Mouse (Mus musculus) left cerebral cortex, adult 8-10 months (tissue): ENCODE data around the gene Stmnd1. TPM values are rescaled to one million over a fixed set of nuclear protein-coding genes. Genes with fewer than 3 reads are reported as not detected.
A peak's percentile ranks its signal among the peaks of the same experiment; 100 is the strongest.
"Not testable (repeated sequence)": the region's sequence is repeated elsewhere in the genome, so short reads cannot be mapped to it uniquely, and the experiment has no call there.

Experiments used
- DNase-seq, 2 experiments: peaks; one replicate each; pipeline ENCODE4 v3.0.0; 2022; ENCODE audit warnings: low spot score in 2 of 2
- total RNA-seq, 4 experiments: library from RNA; stranded (reverse); gene quantifications; 2 replicates each; pipeline ENCODE4 v1.2.4; 2022

Stmnd1 gene
- not detected for total RNA-seq

DNA sequence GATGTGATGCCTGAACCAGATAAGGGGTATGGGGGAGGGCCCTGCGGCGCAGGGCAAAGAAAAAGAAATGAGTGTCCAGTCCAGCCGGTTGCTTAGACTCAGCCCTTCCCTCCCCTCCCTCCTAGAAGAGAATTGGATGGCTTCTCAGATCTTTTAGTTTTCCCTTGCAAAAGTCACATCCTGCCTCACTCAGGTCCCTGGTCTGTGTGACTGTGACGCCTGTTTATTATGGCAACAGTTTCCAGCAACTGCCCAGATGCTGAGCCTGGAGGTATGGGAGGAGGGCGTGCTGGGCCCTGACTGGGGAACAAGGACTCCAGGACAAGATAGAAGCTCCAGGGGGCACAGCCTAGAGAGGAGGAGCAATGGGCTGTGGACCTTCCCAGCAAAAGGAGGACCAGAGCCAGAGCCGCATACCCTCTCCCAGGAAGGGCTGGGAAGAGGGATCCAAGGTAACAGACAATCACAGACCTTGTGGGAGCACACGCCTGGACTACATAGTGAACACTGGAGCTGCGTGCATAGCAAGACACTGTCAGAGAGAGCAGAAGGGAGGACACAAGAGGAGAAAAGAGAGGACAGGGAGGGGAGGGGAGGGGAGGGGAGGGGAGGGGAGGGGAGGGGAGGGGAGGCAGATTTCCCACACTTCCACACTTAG lies at the start of gene Stmnd1:
TSS of gene Stmnd1 (plus strand) at position 269 of the 658 bp plus-strand sequence.
- no peak for DNase-seq

DNA sequence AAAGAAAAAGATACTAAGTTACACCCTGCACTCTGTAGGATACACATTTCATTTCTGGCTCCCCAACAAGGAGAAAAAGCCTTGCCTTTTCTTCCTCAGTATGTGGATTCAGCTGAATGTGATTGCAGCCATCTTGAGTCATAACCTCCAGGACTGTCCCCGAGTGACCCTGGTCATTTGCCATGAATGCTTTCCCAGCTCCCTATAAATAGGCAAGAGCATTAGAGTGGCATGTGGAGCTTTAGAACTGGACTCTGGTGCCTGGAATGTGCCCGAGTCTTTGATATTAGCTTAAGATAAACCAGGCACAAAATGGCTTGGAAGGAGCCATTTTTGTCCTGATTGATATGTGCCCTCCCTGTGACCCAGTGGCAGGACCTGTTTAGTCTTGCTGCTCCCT lies 46.6 kb upstream of the Stmnd1 start:
- DNase-seq: no peak

DNA sequence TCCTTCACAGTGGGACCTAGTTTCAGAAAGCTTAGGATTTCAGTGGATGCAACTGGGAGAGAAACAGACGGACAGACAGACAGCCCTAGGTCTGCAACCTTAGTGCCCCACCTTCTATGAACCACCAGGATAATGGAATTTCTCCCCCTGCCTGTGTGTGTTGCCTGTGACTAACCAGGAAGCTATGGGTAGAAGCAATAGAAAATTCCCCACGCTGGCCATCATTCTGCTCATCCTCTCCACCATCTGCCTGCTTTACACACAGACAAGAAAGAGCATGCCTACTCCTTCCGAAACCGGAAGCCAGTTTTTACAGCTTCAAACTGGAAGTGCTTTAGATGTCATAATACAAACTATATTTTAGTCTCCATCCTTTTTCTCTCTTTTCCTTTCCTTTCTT lies 46.0 kb upstream of the Stmnd1 start:
- DNase-seq: peak in 1 of 2 experiments; percentile 31

DNA sequence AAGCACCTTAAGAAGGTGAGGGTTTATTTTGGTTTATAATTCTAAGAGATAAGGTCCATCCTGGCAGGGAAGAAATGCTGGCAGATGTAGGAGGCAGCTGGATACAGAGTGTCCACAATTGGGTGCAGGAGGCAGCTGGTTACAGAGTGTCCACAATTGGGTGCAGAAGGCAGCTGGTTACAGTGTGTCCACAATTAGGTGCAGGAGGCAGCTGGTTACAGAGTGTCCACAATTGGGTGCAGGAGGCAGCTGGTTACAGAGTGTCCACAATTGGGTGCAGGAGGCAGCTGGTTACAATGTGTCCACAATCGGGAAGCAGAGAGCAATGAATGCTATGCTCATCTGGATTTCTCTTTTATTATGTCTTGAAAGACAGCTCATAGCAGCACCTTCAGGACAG lies 44.8 kb upstream of the Stmnd1 start:
- DNase-seq: not testable (repeated sequence)

DNA sequence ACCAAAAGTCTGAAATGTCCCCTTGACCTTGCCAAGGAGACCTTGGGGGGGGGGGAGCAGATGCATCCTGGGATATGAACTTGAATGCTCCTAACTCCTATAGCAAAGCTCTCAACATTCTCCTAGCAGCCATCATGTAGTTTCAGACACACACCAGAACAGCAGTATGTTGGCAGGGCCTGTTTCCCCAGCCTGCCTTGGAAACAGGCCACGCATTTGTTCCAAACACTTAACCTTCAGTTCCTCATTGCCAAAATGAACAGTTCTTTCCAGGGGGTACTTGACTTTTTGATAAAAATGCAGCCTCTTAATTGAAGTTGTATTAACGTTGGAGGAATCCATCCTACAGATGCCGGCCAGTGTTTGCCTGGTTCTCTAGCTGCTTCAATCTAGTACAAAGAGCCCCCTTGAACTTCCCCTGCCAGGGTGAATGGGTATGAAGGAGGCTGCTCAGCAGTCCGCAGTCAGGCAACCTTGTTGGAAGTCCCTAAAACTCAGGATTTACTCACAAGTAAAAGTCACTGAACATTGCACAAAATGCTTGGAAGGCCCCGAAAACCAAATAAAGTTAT lies 41.9 kb upstream of the Stmnd1 start:
- no peak for DNase-seq

DNA sequence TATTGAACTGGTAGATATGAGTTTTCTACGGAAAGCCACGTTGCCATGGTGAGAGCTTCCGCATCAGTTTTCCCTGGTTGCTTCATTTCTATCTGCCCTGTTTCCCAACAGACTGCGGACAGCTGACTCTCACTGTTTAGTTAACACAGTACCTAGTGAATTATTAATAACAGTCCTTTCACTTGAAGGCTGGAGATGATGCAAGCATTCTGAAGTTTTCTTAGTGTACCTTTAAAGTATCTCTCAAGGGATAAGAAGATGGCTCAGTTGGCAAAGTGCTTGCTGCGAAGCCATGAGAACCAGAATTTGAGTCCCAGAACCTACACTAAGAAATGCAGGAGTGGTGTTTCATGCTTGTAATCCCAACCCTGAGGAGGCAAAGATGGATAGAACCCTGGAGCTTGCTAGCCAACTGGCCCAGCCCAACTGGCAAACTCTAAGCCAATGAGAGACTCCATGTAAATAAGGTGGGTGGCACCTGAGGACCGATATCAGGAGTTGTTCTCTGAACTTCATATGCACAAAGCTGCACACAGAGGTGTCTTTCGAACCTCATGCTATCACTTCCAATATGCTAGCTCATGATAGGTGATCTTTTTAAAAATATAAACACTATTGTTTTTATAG lies 35.7 kb upstream of the Stmnd1 start:
- no peak for DNase-seq

DNA sequence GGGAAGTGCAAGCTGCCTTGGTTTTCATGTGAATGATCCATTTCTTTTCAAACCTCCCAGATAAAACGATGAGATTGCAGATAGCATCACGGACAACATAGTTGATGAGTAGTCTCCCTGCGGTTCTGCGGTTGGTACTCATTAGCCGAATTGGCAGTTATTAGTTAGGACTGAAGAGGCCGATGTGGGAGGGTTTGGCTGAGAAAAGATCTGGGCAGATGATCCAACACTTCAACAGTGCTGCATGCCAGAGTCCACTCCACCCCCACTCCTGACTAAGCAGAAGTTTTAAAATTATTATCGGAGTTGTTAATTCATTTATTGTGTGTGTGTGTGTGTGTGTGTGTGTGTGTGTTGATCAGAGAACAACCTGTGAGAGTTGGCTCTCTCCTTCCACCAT lies 34.7 kb upstream of the Stmnd1 start:
- DNase-seq: peak in 1 of 2 experiments; percentile 27

DNA sequence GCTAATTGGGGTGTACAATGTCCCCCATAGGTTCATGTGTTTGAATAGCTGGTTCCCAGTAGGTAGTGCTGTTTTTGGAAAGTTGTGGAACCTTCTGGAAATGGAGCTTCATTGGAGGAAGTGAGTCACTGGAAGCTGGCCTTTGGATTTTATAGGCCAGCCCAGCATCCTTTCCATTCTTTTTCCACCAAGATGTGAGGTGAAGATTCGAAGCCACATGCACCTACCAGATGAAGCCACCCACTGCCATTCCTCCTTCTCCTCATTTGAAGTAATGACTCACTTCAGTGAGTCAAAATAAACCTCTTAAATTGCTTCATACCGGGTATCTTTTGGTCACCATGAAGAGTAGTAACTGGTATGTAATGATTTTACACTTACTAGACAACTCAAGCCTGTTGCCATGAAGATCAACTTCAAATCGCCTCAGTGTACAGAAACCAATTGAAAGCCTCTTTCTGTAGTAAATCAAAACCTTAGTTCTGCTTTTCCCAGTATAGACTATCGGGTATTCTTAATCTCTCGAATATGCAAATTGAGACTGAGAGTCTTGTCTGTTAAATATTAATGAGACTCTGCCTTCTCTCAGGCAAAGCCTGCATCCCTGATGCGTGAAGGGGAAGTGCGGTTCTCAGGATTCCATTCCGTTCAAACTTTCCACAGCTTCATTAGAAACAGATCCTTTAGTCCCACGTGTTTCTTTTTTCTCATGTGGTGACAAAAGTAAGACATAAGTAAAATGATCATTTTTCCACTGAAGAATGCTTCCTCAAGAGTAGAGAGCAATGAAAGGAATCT lies 31.9 kb upstream of the Stmnd1 start:
- peak in 1 of 2 experiments; percentile 30 for DNase-seq

DNA sequence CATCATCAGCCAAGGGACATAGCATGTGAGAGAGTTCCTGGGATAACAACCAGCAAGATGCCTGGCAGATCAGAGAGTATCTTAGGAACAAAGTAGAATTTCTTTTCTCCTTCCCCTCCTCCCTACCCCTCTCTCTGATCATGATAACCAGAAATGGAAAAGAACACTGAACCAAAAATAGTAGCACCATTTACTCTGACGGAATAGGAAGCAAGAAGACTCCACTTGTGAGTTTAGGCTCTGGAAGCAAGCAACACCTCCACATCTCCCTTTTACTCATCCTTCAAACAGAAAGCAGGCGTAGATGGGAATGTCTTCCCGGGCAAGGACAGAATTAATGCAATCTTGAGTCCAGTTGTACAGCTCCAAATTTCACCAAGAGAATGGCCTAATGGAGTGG lies 19.8 kb upstream of the Stmnd1 start:
- peak in 1 of 2 experiments; percentile 26 for DNase-seq

DNA sequence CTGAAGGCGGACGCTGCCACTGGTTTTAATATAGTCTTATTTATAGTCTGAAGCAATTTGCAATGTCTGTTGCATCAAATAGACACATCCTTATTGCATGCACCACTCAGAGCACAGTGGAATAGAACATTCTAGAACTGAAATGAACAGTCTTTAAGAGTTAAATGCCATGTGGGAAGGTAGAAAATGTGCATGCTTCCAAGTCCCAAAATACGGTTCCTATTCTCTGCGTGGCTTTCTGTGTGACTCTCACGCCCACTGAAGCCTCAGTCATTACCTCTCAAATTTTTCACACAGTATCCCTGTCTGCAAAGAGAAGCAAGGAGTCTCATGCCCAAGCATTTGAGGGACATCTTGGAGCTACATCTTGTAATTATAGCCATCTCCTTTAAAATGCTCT lies 19.4 kb upstream of the Stmnd1 start:
- no peak for DNase-seq

DNA sequence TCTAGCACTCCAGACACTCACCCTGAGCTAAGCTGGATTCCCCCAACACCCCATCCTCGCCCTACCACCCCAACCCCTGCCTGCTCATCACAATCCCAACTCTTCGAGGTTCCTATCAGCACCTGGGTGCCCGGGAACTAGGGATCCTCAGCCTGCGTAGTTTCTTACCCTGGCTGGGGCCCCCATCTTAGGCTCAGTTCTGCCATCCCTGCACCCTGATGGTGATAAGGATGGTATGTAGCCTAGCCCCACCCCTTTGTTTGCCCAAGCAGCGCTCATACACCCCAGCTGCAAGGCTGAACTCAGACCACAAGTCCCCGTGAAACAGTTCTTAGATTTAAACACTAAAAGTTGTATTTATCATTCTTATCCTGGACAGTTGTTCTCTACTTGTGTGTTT lies 17.9 kb upstream of the Stmnd1 start:
- DNase-seq: no peak

DNA sequence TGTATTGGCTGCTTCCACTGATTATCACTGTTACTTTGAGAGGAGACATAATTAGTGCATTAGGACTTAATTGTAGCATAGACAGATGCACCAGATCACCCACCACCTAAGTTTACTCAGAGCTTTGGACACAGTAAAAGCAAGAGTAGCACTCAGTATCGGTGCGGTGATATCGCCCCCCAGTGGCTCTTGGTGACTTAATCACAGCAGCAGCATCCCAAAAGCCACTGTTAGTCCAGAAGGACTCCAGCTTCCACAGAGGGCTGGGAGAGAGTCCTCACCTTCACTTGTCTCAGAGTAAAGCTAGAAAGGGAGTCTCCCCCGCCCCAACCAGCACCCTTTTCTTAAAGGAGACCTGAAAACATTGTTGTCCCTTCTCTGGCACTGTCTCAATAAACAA lies 15.7 kb upstream of the Stmnd1 start:
- peak; percentile 55 to 59 for DNase-seq

DNA sequence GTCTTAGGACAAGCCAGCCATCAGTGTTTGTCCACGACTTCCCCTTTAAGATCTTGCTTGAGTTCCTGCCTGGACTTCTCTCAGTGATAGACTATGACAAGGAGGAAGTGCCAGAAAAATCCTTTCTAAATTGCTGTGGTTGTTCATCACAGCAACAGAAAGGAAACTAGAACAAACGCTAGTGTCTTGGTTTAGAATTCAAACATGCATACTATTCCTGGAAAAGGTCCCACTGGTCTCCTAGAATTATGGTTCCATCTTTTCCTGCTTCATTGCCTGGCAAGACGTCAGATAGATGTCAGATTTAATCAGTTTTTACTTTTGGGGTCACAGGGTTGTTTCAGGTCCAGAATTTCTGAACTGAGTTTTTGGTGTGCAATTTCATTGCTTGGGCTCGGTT lies 14.0 kb upstream of the Stmnd1 start:
- DNase-seq: no peak

DNA sequence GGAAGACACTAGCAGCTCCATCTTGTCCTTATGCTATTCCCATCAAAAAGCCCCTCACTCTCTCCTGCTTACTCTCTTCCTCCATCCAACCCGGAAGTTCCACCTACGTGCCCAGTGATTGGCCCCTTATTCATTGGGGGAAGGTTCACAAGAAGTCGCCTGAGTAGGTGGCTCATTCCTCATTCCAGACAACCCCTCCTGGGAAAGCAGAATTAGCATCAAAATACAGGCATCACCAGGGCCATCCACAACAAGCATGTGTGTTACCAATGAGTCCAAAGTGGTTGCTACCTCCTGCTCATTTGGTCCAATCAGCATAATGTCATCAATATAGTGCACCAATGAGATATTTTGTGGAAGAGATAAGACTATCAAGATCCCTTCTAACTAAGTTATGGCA lies 12.3 kb upstream of the Stmnd1 start:
- no peak for DNase-seq

DNA sequence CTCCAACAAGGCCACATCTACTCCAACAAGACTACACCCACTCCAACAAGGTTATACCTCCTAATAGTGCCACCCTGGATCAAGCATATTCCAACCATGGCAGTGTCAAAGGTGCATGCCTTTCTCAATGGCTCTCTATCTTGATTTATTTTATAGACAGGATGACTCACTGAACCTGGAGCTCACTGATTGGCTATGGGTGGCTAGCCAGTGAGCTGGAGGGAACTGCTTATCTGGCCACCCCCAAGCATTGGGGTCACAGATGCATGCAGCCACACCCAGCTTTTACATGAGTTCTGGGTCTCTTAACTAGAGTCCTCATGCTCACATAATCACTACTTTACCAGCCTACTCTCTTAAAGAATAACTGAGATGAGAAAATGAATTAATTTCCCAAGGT lies 5.7 kb upstream of the Stmnd1 start:
- DNase-seq: no peak

DNA sequence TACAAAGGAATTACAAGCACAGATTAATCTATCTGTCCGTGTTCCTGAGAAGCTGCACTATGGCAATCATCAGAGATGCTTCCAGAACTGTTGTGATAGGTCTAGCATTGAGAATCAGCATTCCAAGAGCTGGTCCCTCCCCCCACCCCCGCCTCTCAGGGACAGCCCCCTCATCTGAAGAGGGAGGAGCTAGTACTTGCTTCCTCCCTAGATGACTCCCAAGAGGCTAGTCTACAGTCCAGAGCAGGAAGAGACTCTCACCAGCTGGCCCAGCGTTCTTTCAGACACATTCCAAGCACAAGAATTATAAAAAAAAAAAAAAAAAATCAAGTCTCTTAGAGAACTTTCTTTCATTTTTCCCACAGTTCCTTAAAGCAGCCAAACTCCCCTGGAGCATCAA lies 5.2 kb upstream of the Stmnd1 start:
- DNase-seq: no peak

DNA sequence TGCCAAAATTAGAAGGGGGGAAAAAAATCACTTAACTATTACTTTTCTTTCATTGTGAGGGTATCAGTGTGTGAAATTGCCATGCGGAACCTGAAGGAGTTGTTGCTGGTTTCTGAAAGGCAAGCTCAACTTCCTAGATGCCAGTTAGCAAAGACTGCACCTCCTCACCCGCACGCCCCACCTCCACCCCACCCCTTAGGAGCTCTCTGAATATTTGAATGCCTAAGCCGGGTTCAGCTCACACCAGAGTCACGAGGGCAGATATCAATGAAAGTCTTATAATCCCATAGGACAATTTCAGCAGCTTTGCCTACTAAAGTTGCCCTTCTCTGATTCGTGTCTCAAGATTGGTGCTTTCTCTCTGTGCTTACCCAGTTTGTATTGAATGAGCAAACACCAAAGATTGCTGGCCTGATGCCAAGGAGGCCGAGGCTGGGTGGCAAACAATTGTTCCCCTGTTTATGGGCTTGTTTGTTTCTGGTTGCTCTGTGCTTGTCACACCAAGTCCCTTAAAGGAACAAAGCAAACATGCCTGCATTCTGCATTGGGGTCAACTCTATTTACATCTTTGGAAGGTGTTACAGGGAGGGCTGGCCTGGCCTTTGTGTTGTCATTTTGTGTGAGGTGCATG lies 4.6 kb upstream of the Stmnd1 start:
- peak; percentile 42 to 55 for DNase-seq

DNA sequence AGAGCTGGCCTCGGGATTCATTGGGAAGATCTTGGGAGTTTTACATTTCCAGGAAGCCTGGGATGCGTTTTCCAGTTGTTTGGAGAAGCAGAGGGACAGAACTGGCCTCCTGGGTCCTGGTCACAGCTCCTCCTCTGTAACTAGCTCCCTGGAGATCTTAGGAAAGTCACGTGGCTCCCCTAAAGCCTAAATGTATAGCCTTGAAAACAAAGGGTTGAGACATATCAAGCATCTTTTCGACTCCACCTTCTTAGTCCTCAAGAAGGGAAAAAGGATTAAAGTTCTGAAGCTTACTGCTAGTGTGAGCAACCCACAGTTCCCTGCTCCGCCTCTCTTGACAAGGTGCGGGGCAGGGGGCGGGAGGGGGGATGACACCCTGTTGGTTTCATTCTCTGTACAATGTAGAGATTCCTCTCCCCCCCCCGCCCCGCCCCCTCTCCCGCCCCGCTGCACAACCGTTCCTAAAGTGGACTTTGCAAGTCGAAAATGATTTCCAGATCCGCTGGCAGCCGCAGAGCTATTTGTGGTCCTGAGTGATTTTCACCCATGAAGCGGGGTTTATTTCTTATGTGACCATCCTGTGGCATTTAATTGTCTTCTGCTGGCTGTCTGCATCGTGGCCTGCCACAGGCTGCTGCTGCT lies 589 bp upstream of the Stmnd1 start:
- DNase-seq: no peak

DNA sequence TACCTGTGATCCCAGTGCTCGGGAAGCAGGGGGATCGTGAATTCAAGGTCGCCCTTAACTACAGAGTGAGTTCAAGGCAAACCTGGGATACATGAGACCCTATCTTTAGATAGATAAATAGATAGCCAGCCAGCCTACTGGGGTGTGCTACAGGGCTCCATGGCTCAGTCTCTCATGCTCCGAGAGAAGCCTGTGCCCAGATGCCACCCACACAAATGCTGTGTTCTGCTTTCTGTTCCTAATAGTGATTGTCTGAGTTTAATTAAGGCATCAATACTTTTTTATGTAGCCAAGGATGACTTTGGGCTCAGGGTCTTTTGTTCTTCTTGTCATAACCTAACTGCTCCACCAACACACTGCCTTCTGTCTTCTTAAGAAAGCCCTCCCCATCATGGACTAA lies 2.2 kb downstream of the Stmnd1 start:
- DNase-seq: no peak

DNA sequence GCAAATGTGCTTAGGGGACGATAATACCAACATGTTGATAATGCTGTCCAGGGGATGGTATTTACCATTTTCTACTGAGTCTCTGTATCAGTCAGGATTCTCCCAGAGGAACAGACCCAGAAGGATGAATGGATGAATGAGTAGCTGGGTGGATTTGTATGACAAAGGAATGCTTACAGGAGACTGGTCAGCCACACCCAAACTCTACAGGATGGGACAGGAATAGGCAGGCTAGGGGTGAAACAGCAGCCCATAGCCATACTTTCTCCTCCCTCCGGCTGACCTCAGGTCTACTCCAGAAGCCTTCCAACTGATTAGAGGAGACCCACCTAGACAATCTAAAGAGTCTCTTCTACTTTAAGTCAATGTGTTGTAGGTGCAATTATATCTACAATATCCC lies 9.0 kb downstream of the Stmnd1 start:
- no peak for DNase-seq

DNA sequence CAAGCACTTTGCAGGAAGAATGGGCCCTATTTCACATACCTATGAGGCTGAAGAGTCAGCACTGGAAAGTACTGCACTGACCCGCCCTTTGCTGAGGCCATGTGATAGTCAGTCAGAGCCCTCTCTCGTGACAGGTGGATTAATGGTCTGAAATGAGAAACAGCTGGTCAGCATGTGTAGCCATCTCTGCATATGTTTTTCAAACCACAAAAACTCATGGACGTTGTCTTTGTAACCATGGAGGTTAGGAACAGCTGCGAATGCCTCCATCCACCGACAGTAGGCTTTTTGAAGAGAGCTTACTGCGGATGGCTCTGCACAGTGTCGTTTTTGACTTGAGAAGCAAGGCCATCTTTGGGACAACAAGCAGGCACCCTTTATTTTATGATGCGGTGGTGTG lies 14.3 kb downstream of the Stmnd1 start:
- no peak for DNase-seq
